Mouse (Mus musculus) thymus, adult 2 months (tissue): ENCODE measurements around the gene Pfkfb4. TPM values are rescaled to one million over a fixed set of nuclear protein-coding genes. Genes with fewer than 3 reads are reported as not detected.

Experiments used
- DNase-seq: peaks from one replicate; pipeline ENCODE4 v3.0.0; 2021
- H3K27ac ChIP-seq: fragments of 200-500 bp; 2 replicates; pipeline ENCODE4 v1.5.1; 2012; ENCODE audit warnings: low read length, control low read depth; ENCODE audit not compliant: control insufficient read depth, insufficient read depth
- H3K27me3 ChIP-seq: fragments of 200-500 bp; 2 replicates; pipeline ENCODE4 v1.6.1; 2012; ENCODE audit warnings: mild to moderate bottlenecking, low read length, moderate library complexity, mixed read lengths; ENCODE audit not compliant: control insufficient read depth, insufficient read depth
- H3K36me3 ChIP-seq: fragments of 200-500 bp; 2 replicates; pipeline ENCODE4 v1.6.1; 2012; ENCODE audit warnings: mild to moderate bottlenecking, low read length, moderate library complexity; ENCODE audit not compliant: control insufficient read depth, insufficient read depth
- H3K4me1 ChIP-seq: fragments of 200-500 bp; replicated peaks from 2 replicates; pipeline ENCODE4 v1.6.1; 2012; ENCODE audit warnings: low read length; ENCODE audit not compliant: control insufficient read depth, insufficient read depth
- H3K4me3 ChIP-seq: fragments of 200-500 bp; 2 replicates; pipeline ENCODE4 v1.5.1; 2012; ENCODE audit warnings: mild to moderate bottlenecking, low read length, control low read depth, moderate library complexity; ENCODE audit not compliant: control insufficient read depth, insufficient read depth
- CTCF ChIP-seq: fragments of 200-500 bp; IDR thresholded peaks from 2 replicates; pipeline ENCODE4 v1.5.1; 2012; ENCODE audit warnings: mild to moderate bottlenecking, control low read depth, low read length, moderate library complexity, borderline replicate concordance; ENCODE audit not compliant: control insufficient read depth, poor library complexity, insufficient read depth; ENCODE audit errors: extremely low read depth
- POLR2A ChIP-seq: fragments of 200-500 bp; IDR thresholded peaks from 2 replicates; pipeline ENCODE4 v1.6.1; 2012; ENCODE audit warnings: mild to moderate bottlenecking, low read length, control low read depth, moderate library complexity; ENCODE audit not compliant: control insufficient read depth, poor library complexity, insufficient read depth; ENCODE audit errors: extremely low read depth
- WGBS: fragments of 180-500 bp; shearing (Covaris S2); methylation state at CpG from one replicate; pipeline ENCODE4 v1.1.7; 2018; 5-methylcytosine and 5-hydroxymethylcytosine counted together
- polyA plus RNA-seq: library from polyadenylated mRNA; depleted of rRNA; stranded (reverse); fragments of >200 nt; gene quantifications from 2 replicates; pipeline ENCODE4 v1.2.3, GENCODE M21; 2012

Pfkfb4 gene
- polyA plus RNA-seq, 1 experiment: 13.4 TPM

DNA sequence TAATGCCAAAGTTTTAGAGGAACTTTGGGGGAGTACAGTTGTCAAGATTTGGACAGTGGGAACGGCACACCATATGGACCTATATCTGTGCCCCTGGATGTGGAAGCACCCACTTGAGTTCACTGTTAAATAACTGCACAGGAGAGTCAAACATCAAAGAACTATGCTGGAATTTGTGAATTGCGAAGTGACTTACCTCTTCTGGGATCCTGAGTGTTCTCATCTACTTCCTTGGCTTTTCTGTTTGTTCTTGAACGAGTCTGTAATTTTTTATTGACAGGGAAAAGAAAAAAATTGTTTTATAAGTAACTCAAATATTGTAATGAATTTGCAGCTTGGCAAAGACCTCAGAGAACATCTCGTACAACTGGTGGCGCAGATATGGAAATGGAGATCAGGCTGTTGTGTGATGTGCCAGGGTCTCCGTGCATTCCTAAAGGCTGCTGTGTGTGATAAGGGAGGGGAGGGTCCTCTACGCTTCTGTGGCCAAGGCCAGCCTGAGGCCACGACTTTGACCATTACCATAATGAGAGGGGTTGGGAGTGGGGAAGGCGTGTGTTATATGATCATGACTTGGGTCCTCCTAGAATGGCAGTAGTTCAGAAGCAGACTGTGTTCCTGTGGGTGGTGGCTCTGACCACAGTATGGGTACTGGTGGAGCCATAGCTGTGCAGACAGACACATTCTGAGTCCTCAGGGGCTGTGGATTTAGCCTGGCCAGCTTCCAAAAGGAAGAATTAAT lies 1.2 kb downstream of the Pfkfb4 start:
- H3K4me3 ChIP-seq: no peak overlapping the region
- WGBS: 93% methylated on average over 9 of the region's 9 CpGs

DNA sequence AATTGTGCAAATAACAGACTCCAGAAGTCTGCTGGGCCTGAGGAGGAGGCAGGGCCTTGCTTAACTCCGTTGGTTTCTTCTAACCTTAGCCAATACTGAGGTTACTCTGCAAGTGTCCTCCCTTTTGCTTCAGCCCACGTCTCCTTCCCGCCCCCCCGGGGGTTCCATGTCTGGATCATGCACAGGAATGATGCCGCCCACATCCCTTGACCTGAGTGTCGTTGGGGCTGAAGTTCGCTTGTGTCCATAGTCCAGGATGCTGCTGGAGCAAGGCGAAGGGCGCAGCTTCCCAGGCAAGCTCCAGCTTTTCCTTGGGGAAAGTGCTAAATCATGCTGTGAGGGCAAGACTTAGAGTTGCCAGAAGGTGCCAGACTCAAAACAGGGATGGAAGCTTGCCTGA lies 4.8 kb downstream of the Pfkfb4 start:
- Histone ChIP-seq H3K4me3 (no peak overlapping the region), H3K27me3 (no peaks in the 10 kb centered on the region), H3K4me1 (peaks cover 23% of the 10 kb centered on the region), H3K36me3 (no peaks in the 10 kb centered on the region), H3K27ac (no peak overlapping the region)
- DNase-seq: no peak
- WGBS: 96% methylated on average over 9 of the region's 9 CpGs
- TF ChIP-seq CTCF (no peak), POLR2A (no peak)

More for the DNA sequence above, 1.2 kb downstream of the Pfkfb4 start:
- Histone ChIP-seq H3K4me1 (peaks cover 22% of the 10 kb centered on the region), H3K36me3 (no peaks in the 10 kb centered on the region), H3K27me3 (no peaks in the 10 kb centered on the region), H3K27ac (no peak overlapping the region)
- DNase-seq: no peak
- TF ChIP-seq POLR2A (no peak), CTCF (no peak)

DNA sequence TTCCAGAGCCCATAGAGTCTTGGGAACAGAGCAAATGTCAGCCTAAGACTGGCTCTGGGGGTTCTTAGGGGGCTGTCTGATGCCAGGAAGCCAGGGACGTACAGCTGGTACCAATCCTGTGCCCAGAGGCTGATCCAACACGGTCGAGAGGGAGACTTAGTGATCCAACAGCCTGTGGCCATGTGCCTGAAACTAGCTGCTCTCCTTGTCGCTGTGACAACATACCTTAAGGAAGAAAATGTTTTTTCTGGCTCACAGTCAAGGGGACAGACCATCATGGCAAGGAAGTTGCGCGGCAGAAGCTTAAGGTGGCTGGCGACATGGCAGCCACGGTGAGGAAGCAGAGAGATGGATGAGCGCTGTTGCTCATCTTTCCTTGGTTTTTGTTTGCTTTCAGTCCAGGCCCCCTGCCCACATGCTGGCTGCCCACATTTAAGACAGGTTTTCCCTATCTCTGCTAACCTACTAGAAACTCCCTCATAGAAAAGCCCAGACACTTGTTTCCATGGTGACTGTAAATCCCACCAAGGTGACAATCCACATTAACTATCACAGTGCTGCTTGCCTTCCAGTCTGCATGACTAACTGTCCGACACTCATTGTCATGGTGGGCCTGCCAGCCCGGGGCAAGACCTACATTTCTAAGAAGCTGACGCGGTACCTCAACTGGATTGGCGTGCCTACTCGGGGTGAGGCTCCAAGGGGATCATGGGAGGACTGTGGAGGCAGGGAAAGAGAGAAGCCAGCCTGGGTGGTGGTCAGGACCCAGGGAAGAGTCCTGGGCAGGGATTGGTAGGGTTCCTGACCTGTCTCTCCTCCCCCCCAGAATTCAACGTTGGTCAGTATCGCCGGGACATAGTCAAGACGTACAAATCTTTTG lies 6.9 kb downstream of the Pfkfb4 start:
- Histone ChIP-seq H3K27ac (no peak overlapping the region), H3K36me3 (no peaks in the 10 kb centered on the region)

DNA sequence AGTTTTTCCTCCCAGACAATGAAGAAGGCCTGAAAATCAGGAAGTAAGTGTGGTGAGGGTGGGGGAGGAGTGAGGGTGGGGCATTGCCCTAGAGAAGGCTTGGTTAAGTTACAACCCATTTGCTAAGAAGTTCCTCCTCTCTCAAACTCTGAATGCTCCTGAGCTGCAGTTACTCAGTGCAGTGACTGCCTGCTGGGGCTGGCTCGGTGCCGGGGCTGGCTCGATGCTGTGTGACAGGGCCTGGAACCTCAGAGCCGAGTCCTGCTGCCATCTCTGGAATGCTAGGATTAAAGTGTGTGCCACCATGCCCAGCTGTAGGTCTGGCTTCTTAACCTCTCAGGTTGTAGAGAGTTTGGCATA lies 7.6 kb downstream of the Pfkfb4 start:
- no peak overlapping the region for H3K4me3 ChIP-seq
- no peak overlapping the region for H3K27ac ChIP-seq
- DNase-seq: no peak

More for the DNA sequence above, 6.9 kb downstream of the Pfkfb4 start:
- TF ChIP-seq POLR2A (no peak), CTCF (no peak)
- DNase-seq: no peak
- Histone ChIP-seq H3K27me3 (no peaks in the 10 kb centered on the region), H3K4me3 (no peak overlapping the region), H3K4me1 (peaks cover 17% of the 10 kb centered on the region)
- 70% methylated on average over 19 of the region's 19 CpGs for WGBS

DNA sequence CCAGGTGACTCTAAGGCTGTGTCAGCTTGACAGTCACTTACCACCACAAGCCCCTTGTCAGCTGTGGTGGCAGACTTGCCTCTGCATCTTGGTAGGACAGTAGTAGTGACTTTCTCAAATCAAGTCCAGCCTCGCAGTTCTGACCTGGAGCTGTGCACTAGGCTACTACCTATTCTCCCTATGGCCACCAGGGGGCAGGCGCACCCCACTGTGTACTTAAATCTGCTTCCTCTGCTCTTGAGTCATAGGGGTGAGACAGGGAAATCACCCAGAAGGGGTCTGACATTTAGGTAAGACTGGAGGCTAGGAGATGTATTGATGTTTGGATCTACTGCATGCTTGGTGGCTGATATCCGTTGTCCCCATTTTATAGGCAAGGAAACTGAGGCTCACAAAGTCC lies 9.1 kb downstream of the Pfkfb4 start:
- TF ChIP-seq CTCF (peak; percentile 67; the same call in 1 of the 2 replicates), POLR2A (no peak)
- DNase-seq: peak; percentile 70
- H3K4me3 ChIP-seq: no peak overlapping the region
- 27% methylated on average over 3 of the region's 3 CpGs for WGBS
- H3K27ac ChIP-seq: no peak overlapping the region
- no peaks in the 10 kb centered on the region for H3K36me3 ChIP-seq
- H3K4me1 ChIP-seq: peaks cover 9% of the 10 kb centered on the region
- no peaks in the 10 kb centered on the region for H3K27me3 ChIP-seq

More for the DNA sequence above, 7.6 kb downstream of the Pfkfb4 start:
- TF ChIP-seq POLR2A (no peak), CTCF (no peak)
- H3K4me1 ChIP-seq: peaks cover 17% of the 10 kb centered on the region
- no peaks in the 10 kb centered on the region for H3K36me3 ChIP-seq
- no peaks in the 10 kb centered on the region for H3K27me3 ChIP-seq
- 14% methylated on average over 4 of the region's 4 CpGs for WGBS

DNA sequence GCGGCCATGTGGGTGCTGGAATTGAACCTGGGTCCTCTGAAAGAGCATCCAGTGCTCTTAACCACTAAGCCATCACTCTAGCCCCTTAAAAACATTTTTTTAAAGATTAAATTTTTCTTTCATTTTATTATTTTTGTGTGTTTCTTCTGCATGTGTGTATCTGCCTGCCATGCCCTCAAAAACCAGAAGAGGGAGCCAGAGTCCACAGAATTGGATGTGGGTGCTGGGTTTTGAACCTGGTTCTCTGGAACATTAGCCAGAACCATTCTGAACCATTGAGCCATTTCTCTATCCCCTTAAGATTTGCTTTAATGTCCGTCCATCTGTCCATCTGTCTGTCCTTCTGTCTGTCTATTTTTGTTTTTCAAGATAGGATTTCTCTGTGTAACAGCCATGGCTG lies 11.6 kb downstream of the Pfkfb4 start:
- WGBS: 72% methylated on average over 2 of the region's 2 CpGs
- Histone ChIP-seq H3K27me3 (no peaks in the 10 kb centered on the region), H3K27ac (no peak overlapping the region), H3K4me3 (no peak overlapping the region), H3K4me1 (peaks cover 12% of the 10 kb centered on the region), H3K36me3 (no peaks in the 10 kb centered on the region)
- TF ChIP-seq CTCF (no peak), POLR2A (no peak)
- DNase-seq: peak; percentile 58
